Mouse (Mus musculus) urinary bladder, postnatal 10 days (tissue): Measurements from ENCODE around the gene Cox15.

Source experiments
- DNase-seq: peaks from one replicate; pipeline ENCODE4 v3.0.0; 2022; ENCODE audit warnings: low spot score

The Cox15 gene

DNA sequence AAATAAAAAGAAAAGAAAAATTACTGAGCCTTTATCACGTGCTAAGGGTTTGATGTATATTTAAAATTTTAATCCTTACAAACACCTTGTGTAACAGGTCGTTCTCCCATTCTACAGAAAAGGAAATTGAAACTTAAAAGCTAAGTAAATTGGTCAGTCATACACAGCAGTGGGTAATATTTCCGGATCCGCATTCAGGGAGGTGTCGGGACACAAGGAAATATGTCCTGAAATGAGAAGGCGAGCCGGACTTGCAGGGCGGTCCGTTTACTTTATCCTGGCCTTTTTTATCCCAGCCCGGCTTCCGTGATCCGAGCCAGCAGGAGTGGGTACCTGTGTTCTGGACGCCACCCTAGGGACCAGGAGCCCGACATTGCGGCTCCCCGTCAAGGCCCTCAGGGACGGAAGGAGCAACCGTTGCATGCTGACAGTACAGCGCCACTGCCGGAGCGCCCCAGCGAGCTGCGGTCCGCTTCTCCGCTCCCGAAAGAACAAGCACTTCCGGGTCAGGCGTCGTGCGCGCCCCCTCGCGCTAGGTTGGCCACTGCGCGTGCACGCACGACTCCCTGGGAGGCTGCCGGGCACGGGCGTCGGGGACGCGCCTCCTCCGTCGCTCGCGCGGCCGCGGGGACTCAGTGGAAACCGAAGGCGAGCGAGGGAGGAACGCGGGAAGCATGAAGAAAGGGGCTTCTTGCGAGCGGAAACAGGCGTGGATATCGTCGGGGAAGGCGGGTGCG lies at the start of gene Cox15, which contains the start of gene Cutc:
TSS of gene Cox15 (minus strand) at position 512 of the 737 bp plus-strand sequence.
TSS of gene Cutc (plus strand) at position 508 of the 737 bp plus-strand sequence.
- peak; percentile 82 for DNase-seq

DNA sequence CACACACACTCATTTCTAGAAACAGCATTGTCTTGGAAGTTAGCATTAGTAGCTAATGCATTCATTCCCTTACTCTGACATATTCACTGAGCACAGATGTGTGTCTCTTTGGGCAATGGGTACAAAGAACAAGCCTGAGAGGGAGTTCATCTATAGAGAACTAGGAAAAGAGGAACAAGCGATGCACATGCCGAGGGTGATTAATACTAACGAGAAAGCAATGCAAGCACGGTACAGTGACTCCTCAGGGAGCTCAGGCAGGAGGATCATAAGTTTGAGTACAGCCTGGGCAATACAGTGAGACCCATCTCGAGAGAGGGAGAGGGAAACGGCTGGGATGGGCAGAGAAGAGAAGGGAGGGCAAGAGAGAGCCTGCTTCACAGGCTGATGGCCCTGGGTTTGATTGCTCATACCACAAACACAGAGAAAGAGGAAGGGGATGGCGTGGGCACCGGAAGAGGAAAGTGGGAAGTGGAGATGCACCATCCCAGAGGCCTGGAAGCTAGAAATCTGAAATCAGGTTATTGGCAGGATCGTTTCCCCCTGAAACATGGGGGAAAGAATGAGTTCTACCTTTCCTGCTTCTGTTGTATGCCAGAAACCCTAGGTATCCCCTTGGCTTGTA lies 48.7 kb upstream of the Cox15 start:
- no peak for DNase-seq

DNA sequence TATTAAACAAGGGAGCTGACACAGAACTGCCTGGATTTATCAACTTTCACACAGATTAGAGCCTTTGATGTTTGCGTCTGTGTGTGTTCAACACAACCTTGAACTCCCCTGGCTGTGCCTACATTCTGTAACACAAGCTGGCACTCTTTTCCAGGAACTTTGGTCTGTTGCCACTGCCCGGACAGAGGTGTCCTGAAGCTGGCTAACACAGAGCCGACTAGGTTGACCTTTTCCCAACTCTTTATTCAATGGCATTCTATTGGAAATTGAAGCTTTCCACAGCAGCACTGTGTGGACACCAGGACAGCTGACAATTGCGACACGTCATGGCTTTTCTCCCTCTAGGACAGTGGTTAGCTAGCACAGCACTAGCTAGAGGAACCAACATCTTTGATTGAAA lies 44.4 kb upstream of the Cox15 start:
- DNase-seq = no peak

DNA sequence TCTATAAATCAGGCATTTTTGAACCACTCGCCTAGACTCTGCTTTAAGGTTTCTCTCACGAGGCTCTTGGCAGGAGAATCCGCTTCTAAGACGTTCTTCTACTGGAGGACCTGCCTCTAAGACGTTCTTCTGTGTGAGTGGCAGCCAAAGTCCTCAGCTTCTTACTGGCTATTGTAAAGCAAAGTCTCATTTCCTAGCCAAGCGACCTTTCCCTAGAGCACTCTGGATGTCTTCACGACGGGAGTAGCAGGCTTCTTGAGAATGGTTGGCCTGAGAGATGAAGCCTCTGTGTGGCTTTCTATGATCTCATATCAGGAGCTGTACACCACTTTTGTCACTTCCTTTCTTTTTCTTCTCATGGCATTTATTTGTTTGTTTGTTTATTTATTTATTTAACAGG lies 42.7 kb upstream of the Cox15 start:
- no peak for DNase-seq

DNA sequence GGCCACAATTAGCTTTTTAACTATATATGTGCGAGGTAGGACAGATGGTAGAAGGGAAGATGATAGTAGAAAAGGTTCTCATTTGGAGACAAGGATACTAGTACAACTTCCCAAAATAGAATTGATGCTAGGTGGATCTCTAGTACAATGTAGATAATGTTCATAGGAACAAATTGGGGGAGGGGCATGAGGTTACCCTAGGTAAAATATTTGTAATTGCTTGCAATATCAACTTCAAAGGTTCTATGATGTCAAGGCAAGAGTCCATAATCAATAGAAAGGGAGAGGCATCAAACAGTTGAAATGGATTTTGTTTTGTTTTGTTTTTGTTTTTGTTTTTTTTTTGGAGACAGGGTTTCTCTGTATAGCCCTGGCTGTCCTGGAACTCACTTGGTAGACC lies 41.2 kb upstream of the Cox15 start:
- DNase-seq = no peak

DNA sequence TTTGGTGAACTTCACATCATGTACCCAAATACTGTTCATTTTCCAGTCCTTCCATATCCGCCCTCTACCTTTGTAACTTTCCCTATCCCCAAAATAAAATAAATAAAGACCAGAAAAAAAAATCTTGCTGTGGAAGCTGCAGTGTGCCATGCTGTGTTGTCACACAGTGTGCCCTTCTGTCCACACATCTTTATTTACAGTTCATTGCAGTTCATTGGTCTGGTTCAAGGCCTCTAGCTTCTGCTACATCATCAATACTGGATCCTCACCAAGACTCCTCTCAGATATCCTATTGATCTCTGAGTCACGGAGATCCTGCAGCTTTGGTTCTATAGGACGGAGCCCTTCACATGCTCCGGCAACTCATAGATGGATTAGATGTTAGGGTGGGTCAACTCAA lies 39.7 kb upstream of the Cox15 start:
- DNase-seq = no peak

DNA sequence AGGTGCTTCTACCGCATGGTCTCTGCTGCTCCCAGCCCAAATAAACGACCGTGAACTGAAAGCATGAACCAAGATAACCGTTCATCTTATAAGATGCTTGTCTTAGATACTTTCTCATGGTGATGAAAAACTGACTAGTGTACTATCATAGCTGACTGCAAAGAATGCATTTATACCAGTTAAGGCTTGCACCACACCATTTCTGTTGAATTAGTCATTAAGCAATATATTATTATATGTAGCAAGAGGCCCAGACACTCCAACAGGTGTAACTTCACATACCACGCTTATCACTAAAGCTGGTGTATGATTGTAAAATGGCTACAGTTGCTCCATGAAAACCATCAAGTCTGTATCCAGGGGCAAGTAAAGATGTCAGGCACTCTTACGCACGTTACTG lies 37.0 kb upstream of the Cox15 start:
- no peak for DNase-seq

DNA sequence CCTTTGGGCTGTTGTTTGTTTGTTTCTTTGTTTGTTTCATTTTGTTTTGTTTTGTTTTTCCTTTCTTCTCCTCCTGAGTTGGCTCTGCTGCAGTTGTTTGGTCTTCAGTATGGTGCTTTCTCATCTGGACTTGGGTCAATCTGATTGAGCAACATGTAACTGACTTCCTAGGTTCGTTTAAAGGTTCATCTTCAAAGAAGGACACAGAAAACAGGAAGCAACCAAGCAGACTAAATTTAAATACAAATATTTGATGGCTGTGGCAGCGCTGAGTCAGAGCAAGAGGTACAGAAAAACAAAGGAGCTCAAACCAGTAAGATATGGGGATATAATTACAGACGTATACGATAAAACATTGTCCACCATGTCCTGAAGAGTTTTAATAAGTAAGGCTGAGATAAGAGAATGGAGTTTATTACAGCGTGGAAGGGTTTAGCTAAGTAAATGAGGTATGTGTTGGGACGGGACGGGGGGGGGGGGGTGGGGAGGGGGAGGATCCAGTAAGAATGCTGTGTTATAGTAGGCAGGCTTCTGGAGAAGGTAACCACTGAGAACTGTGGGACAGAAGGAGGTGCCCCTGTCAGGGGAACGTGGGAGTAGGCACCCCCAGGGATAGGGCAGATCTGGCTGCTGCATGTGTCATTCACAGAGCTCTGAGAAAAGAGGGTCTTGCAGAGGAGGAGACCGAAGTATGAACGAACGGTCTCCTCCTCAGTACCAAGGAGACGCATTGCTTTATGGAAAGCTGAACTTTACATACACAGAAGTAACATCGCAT lies 33.6 kb upstream of the Cox15 start:
- no peak for DNase-seq

DNA sequence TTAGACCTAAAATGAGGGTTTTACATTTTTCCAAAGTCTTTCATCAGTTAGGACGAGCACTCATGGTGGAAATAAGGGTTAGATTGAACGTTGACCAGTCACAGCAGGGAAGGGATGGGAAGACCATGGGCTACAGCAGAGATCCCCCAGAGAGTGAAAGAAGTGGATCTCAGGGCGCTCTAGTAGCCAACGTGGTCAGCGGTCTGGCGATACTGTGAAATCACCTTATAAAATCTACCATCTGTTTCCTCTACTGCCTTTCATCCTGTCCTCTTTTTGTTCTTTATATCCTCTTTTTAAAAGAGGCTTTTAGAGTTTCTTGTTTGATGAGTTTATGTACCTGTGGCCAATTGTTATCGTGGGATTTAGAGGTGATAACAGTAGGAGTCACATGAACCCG lies 32.0 kb upstream of the Cox15 start:
- no peak for DNase-seq

DNA sequence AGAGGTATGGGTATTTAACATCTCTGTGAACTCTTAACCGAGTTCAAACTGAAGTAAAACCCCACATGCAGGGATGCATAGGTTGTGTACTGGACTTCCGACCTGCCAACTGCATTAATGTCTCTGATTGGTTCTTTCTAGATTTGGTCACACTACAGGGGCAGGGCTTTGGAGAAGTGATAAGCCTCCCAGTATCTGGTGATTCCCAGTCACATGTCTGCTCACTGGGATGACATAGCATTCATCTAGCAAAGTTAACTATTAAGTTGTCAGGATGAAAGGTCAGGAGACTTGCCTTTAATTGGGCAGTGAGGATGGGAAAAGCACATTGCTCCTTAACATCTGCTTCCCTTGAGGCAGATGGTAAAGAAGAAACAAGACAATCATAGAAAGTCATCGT lies 29.2 kb upstream of the Cox15 start, which contains the start of gene Abcc2:
TSS of gene Abcc2 (plus strand) at position 213 of the 400 bp plus-strand sequence.
- no peak for DNase-seq

DNA sequence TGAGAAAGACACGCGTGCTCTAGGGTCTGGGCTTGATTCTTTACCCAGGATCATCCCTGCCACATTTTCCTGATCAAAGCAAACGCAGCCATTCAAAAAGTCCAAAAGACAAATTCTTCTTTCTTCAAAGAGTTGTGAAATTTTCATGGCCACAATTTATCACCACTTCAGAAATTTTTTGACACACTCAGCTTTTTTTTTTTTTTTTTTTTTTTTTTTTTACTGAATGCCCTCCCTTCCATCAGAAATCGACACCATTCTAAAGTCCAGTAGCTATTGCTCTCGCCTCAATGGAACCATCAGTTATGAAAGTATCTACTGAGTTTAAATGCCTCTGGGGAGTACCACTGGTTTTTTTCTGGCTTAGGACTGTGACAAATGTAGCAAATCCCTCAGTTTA lies 27.6 kb upstream of the Cox15 start:
- no peak for DNase-seq

DNA sequence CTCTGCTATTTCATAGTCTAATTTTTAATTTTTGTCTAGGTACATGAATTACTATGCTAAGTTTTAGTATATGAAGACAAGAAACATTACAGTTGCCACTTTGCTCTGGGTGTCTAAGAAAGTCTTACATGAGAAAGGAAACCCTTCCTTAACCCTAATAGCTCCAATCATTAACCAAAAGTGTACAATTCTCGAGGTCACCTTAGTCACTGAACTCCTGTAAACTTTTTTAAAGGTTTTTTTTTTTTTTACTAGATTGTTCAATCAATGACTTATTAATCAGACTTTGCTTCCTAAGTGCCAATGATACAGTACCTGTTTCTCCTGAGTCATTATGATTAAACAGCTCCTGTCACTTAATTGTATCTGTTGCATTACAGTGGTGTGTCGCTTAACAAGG lies 24.5 kb upstream of the Cox15 start:
- no peak for DNase-seq

DNA sequence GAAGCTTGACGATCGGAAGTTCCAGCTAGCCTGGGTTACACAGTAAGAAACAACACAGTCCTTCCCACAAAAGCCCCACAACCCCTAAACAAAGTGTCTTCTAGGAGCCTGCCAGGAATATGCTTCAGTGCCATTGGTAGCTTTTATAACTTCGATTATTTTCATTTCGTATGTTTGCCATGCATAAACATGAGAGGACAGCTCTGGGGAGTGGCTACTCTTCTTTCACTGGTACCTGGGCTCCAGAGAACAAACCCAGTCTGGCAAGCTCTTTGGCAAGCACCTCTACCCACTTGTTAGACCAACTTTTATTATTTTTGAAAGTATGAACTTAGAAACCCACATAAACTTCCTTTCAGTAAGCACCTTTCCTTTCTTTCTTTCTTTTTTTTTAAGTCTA lies 23.8 kb upstream of the Cox15 start:
- DNase-seq = no peak

DNA sequence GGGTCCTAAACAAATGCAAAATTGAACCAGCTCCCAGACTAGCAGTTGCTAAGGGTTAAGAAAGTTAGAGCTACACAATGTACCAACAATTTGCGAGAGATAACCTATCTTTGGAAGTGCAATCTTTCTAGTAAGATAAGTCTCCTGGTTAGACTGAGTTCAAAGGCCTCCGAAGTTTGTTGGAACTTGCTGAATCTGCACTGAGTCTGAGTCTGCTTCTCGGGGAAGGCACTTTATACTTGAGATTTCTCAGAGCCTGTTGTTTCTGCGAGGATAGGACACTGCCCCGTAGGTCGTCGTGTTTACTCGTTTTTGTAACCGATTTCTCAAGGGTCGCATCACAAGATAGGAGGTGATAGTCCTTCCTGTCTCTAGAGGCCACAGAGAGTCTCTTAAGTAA lies 22.6 kb upstream of the Cox15 start:
- DNase-seq = no peak

DNA sequence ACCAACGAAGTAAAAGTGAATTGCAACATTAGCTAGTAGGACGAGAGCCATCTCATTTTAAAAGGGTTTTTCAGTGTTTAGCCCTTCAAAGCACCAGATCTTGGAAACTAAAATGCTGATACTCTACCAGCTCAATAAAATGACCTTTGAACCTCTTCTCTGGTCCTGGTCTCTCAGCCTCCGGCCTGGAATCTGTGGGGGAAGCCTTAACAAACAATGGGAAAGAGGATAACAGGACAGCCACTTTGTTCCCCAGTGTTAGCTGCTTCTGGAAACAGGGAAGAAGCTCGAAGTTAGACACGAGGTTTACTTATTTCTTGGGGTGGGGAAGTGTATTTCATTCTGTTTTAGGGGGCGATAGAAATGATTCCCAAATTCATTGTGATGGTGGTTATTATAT lies 19.5 kb upstream of the Cox15 start:
- no peak for DNase-seq

DNA sequence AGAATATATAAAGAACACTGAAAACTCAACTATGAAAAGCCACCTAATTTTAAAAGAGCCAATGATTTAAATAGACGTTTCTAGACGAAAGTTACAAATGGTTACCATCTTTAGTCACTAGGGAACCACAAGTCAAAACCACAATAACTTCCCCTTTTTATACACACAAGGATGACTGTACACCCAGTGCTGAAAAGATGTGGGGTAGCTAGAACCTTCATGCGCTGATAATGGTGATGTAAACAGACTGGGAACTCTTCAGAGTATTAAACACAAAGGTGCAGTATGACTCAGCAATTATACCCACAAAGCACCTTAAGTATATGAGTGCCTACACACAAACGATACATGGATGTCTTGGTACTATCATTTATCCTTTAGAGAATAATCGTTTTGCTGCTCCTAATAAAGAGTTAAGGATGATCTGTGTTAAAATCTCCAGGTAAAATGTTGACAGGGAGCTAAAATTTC lies 18.7 kb upstream of the Cox15 start:
- no peak for DNase-seq

DNA sequence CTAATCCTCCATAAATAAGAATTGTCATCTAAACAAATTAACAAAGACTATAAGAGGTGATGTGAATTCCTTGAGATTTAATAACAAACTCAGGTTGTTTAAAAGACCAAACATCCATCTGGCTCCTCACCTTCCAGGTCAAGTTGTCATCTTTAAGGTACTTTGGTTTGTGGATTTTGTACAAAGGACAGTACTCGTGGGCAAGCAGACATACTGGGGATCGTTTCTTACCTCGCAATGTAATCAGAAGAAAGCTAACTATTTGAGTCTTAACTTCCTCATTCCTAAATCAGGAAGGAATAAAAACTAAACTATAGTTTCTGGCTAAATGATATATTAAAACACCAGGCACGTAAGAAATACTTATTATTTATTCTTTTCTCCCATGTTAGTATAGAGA lies 17.8 kb upstream of the Cox15 start:
- DNase-seq = no peak

DNA sequence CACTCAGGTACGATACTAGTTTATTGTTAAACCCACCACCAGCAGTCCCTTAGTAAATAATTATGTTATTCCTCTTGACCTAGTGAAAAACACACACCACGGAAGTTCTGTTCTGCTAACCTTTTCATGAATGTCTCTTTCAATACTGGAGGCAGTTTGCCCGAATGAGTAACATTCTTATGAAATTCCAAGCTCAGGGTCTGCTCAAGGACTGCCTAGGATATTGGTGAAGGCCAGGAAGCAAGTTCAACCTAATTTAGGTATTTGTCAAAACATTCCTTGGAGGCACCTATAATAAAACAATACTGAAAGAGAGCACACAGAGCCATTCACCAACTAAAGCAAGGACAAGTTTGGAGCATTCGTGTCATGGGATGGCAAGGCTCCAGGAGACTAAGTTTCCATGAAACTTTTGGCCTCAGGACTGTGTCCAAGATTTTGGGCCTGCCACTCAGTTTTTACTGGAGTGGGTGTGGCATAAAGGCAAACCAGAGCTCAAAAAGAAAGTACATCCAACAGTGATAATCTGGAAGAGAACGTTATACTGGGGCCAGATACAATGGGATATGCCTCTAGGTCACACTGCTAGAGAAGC lies 16.7 kb upstream of the Cox15 start:
- no peak for DNase-seq

DNA sequence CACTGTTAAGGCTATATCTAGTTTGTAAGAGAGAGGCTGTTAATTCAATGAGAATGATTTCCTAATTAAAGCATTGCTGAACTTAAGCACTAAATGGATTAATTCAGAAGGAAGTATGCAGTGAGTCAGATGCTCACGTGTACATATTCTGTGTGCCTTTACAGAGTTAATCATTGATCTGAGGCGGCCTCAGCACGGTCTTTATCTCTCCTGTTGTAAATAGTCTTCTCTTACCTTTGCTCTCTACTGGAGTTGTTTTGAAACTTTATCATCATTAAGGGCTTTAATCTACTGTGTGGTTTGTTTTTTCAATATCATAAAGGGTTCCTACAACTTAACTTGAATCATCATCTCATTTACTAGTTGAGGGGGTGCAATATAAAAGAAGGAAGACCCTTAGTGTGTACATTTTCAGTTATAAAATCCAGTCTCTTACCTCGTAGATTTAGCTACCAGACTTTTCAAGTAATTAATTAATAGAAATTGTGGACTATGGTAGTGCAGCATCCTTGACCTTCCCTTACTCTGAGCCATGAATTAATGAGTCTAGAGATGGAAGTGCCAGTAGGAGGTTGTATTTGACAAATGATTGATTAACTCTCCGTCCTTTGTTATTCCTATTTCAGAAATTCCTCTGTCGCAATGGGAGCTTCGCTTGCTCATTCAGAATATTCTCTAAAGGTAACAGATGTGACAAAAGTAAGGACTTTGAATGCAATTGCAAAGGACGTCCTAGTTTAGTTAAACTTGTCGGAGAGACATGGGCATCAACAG lies 14.9 kb upstream of the Cox15 start:
- DNase-seq = no peak

DNA sequence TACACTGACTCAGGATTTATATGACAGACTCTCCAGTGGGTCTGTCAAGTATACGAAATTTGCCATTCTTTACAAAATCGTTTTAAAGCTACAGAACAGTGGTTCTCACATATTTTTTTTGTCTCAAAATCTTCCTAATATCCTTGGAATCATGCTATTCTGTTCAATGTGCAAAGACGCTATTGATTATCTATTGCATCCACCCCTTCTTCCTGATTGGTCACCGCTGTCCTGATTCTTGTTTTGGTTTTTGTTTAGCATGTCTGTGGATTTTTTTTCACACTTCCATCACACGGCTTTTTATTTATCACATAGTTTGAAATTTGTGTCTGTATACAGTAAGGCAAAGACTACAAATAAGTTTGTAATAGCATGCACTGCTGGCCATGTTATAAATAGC lies 13.7 kb upstream of the Cox15 start:
- no peak for DNase-seq

DNA sequence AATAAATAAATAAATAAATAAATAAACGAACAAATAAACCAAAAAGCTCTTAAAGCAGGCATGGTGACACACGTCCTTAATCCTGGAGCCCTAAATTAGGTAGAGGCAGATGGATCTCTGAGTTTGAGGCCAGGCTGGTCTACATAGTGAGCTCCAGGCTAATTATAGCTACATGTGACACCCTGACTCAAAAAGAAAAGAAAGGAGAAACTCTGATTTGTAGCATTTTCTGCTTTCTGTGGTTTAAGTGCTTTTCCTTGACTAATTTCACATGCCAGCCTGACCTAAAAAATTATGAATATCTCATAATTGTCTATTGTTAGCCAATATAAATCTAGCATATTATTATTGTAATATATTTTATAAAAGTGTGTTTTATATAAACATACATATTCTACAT lies 9.6 kb upstream of the Cox15 start:
- DNase-seq = no peak
